Mouse (Mus musculus): ENCODE measurements around the gene Tspan11. TPM values are rescaled to one million over a fixed set of nuclear protein-coding genes. Genes with fewer than 3 reads are reported as not detected.

Tspan11 gene
- polyA plus RNA-seq, 1 experiment from 2014 or later, result 14.6 TPM

GRCm38 (mm10) chr6:127999118-127999517 lies 111.7 kb downstream of the Tspan11 start:
- no peak overlapping the region for H3K9ac ChIP-seq (replicated peaks)
- ATAC-seq, result no peak
- H3K27ac ChIP-seq, result no peak overlapping the region
- no peaks in the 10 kb centered on the region; the same call in 1 of the 2 replicates for H3K36me3 ChIP-seq
- H3K27me3 ChIP-seq, result no peaks in the 10 kb centered on the region
- H3K4me3 ChIP-seq (replicated peaks), result no peak overlapping the region
- H3K4me2 ChIP-seq (replicated peaks), result no peak overlapping the region
- H3K4me1 ChIP-seq (replicated peaks), result peaks cover 18% of the 10 kb centered on the region
- no peaks in the 10 kb centered on the region for H3K9me3 ChIP-seq
- 86% methylated on average over 2 of the region's 2 CpGs for WGBS

- ATAC-seq, result no peak
- Histone ChIP-seq H3K27ac (no peak overlapping the region), H3K4me1 (replicated peaks) (peaks cover 23% of the 10 kb centered on the region), H3K9ac (replicated peaks) (no peak overlapping the region), H3K4me3 (replicated peaks) (no peak overlapping the region), H3K27me3 (no peaks in the 10 kb centered on the region), H3K4me2 (replicated peaks) (no peak overlapping the region), H3K36me3 (no peaks in the 10 kb centered on the region; the same call in 1 of the 2 replicates), H3K9me3 (no peaks in the 10 kb centered on the region)
- 87% methylated on average over 3 of the region's 3 CpGs for WGBS
Measured at GRCm38 (mm10) chr6:128000777-128001176, 113.4 kb downstream of the Tspan11 start.

- Histone ChIP-seq H3K4me3 (replicated peaks) (no peak overlapping the region), H3K27ac (no peak overlapping the region), H3K27me3 (no peaks in the 10 kb centered on the region), H3K9ac (replicated peaks) (no peak overlapping the region), H3K9me3 (no peaks in the 10 kb centered on the region), H3K4me2 (replicated peaks) (no peak overlapping the region), H3K4me1 (replicated peaks) (peaks cover 28% of the 10 kb centered on the region), H3K36me3 (no peaks in the 10 kb centered on the region; the same call in 1 of the 2 replicates)
- 47% methylated on average over 1 of the region's 1 CpGs for WGBS
- ATAC-seq, result no peak
Measured at GRCm38 (mm10) chr6:128001587-128001986, 114.2 kb downstream of the Tspan11 start.

- no peak for ATAC-seq
- Histone ChIP-seq H3K4me1 (replicated peaks) (peaks cover 30% of the 10 kb centered on the region), H3K36me3 (no peaks in the 10 kb centered on the region; the same call in 1 of the 2 replicates), H3K9me3 (no peaks in the 10 kb centered on the region), H3K27me3 (no peaks in the 10 kb centered on the region), H3K4me2 (replicated peaks) (no peak overlapping the region), H3K9ac (replicated peaks) (no peak overlapping the region), H3K4me3 (replicated peaks) (no peak overlapping the region), H3K27ac (no peak overlapping the region)
- WGBS, result 67% methylated on average over 10 of the region's 10 CpGs
Measured at GRCm38 (mm10) chr6:128002104-128002503, 114.7 kb downstream of the Tspan11 start.

GRCm38 (mm10) chr6:128002667-128003066 lies 115.3 kb downstream of the Tspan11 start:
- no peak overlapping the region for H3K27ac ChIP-seq
- peaks cover 30% of the 10 kb centered on the region for H3K4me1 ChIP-seq (replicated peaks)
- 92% methylated on average over 4 of the region's 4 CpGs for WGBS
- no peaks in the 10 kb centered on the region for H3K9me3 ChIP-seq
- H3K27me3 ChIP-seq, result no peaks in the 10 kb centered on the region
- ATAC-seq, result no peak
- H3K9ac ChIP-seq (replicated peaks), result no peak overlapping the region
- no peak overlapping the region for H3K4me3 ChIP-seq (replicated peaks)
- no peaks in the 10 kb centered on the region for H3K36me3 ChIP-seq
- H3K4me2 ChIP-seq (replicated peaks), result no peak overlapping the region

GRCm38 (mm10) chr6:128003542-128003941 lies 116.2 kb downstream of the Tspan11 start:
- Histone ChIP-seq H3K36me3 (no peaks in the 10 kb centered on the region), H3K4me1 (replicated peaks) (peaks cover 30% of the 10 kb centered on the region), H3K27ac (no peak overlapping the region), H3K27me3 (no peaks in the 10 kb centered on the region), H3K4me3 (replicated peaks) (no peak overlapping the region), H3K9me3 (no peaks in the 10 kb centered on the region), H3K4me2 (replicated peaks) (no peak overlapping the region), H3K9ac (replicated peaks) (no peak overlapping the region)
- whole genome bisulfite sequencing, result 54% methylated on average over 5 of the region's 5 CpGs
- ATAC-seq, result no peak

Other genes with a start within 250 kb of the Tspan11 start
- 32.1 and 32.7 TPM in 2 replicates for gene Prmt8, start 118.1 kb upstream of the Tspan11 start, polyA plus RNA-seq (2015; fragmentation: Nextera tagmentation; extraction: Ambion mirVana)

Data from midbrain, embryonic 13.5 days (tissue).